ENCODE assay signal across 8 mouse cellular contexts in the genomic region with DNA sequence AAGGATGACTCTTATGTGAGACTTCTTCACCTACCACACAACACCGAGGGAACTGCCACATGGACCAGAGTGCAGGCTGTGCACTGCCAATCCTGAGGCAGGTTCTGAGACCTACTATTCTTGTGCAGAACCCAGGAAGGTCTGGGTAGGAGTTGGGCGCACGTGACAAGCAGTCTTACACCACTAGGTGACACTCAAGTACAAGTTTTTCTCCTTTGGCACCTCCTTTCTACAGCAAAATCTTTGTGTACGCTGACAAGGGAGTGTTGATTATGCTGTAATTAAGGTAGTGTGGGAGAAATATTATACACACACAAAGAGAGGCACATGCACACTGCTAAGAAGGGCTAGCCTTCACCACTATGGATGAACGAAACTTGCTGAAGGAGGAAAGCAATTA.
DNase-seq lines count a peak whose midpoint lies in the region; ATAC-seq lines count a peak whose summit lies in the region.

No protein-coding gene starts in this region.

- peak; percentile 26 for DNase-seq in ovary, postnatal 36 days (ENCODE audit: low spot score)
- no peak for DNase-seq in ovary, adult 18-20 months (ENCODE audit: low spot score)
- DNase-seq in brain, embryonic 18.5 days (ENCODE audit: low read depth, low spot score), result peak; percentile 34
- DNase-seq in kidney, adult 18-20 months, result peak; percentile 43
- peak; percentile 59 for DNase-seq in lung, postnatal 10 days
- peak; percentile 17 for DNase-seq in right cerebral cortex, postnatal 14 days
- no peak for DNase-seq in thymus, adult 18-20 months

- H3K27me3 ChIP-seq in forebrain, embryonic 13.5 days, result no peaks in the 10 kb centered on the region

- 25% methylated on average over 5 of the region's 5 CpGs for WGBS in forebrain, embryonic 13.5 days

- peak; percentile 84 for ATAC-seq in forebrain, embryonic 13.5 days

- no peaks in the 10 kb centered on the region for H3K36me3 ChIP-seq in forebrain, embryonic 13.5 days (ENCODE audit: poor library complexity, severe bottlenecking)

- H3K4me3 ChIP-seq in forebrain, embryonic 13.5 days, result no peak overlapping the region

- no peak overlapping the region for H3K4me2 ChIP-seq in forebrain, embryonic 13.5 days

- H3K4me1 ChIP-seq in forebrain, embryonic 13.5 days, result 0 out of 2 replicates have a peak, but pooled peaks cover 3% of the 10 kb centered on the region

- no peaks in the 10 kb centered on the region for H3K9me3 ChIP-seq in forebrain, embryonic 13.5 days (replicated peaks)

- H3K27ac ChIP-seq in forebrain, embryonic 13.5 days, result no peak overlapping the region

- H3K9ac ChIP-seq in forebrain, embryonic 13.5 days, result no peak overlapping the region

Comparison
In these comparisons a context has a peak if more than half of its experiments do, and no peak if none do; other contexts are left out.
1. DNase-seq: peak in ovary, postnatal 36 days (single experiment), brain, embryonic 18.5 days (single experiment), kidney, adult 18-20 months (single experiment), lung, postnatal 10 days (single experiment) and right cerebral cortex, postnatal 14 days (single experiment); none in ovary, adult 18-20 months (single experiment) and thymus, adult 18-20 months (0 of 2).